Mouse (Mus musculus) R1 (cell line): Measurements from ENCODE around the gene Arl2.
A peak's percentile ranks its signal among the peaks of the same experiment; 100 is the strongest.

Experiments used
- DNase-seq: peaks from one replicate; pipeline ENCODE4 v3.0.0-alpha.2; 2018; ENCODE audit warnings: low read depth, low spot score

The Arl2 gene

GRCm38 (mm10) chr19:6126789-6127580 lies 14.4 kb downstream of the Arl2 start:
- DNase-seq = no peak

- peak; percentile 87 for DNase-seq
These were observed 15.1 kb downstream of the Arl2 start for GRCm38 (mm10) chr19:6126289-6126688.

- no peak for DNase-seq
These were observed 16.4 kb downstream of the Arl2 start for GRCm38 (mm10) chr19:6124898-6125297.

- DNase-seq = no peak
These were observed 18.0 kb downstream of the Arl2 start for GRCm38 (mm10) chr19:6123330-6123729.

GRCm38 (mm10) chr19:6121761-6122160 lies 19.6 kb downstream of the Arl2 start:
- DNase-seq = peak; percentile 58

- DNase-seq = no peak
These were observed 22.6 kb downstream of the Arl2 start for GRCm38 (mm10) chr19:6118677-6119185.

GRCm38 (mm10) chr19:6117986-6118676 lies 23.2 kb downstream of the Arl2 start, which contains the start of gene Sac3d1:
TSS of gene Sac3d1 (minus strand) at chr19:6118650.
- peak; percentile 97 for DNase-seq

GRCm38 (mm10) chr19:6117346-6117985 lies 23.9 kb downstream of the Arl2 start:
- peak; percentile 20 for DNase-seq

GRCm38 (mm10) chr19:6116113-6116850 lies 25.1 kb downstream of the Arl2 start:
- DNase-seq = no peak

GRCm38 (mm10) chr19:6113116-6113515 lies 28.2 kb downstream of the Arl2 start:
- no peak for DNase-seq

GRCm38 (mm10) chr19:6105586-6105985 lies 35.8 kb downstream of the Arl2 start, which contains the start of gene Naaladl1:
TSS of gene Naaladl1 (plus strand) at chr19:6105782.
- no peak for DNase-seq

GRCm38 (mm10) chr19:6104476-6104875 lies 36.9 kb downstream of the Arl2 start:
- DNase-seq = no peak

- DNase-seq = no peak
These were observed 39.0 kb downstream of the Arl2 start for GRCm38 (mm10) chr19:6102169-6102853.

GRCm38 (mm10) chr19:6101186-6101585 lies 40.2 kb downstream of the Arl2 start:
- DNase-seq = no peak

- no peak for DNase-seq
These were observed 43.5 kb downstream of the Arl2 start for GRCm38 (mm10) chr19:6097847-6098246.

- no peak for DNase-seq
These were observed 47.2 kb downstream of the Arl2 start, which contains the start of gene AC131692.1 for GRCm38 (mm10) chr19:6094119-6094518. TSS of gene AC131692.1 (plus strand) at chr19:6094419.

GRCm38 (mm10) chr19:6088841-6089240 lies 52.5 kb downstream of the Arl2 start:
- peak; percentile 53 for DNase-seq

GRCm38 (mm10) chr19:6085417-6085879 lies 55.9 kb downstream of the Arl2 start:
- DNase-seq = peak; percentile 99

- DNase-seq = peak; percentile 99
These were observed 56.7 kb downstream of the Arl2 start, which contains the start of the genes Zfpl1 and Cdca5 for GRCm38 (mm10) chr19:6084478-6085248. TSS of gene Zfpl1 (minus strand) at chr19:6084956. TSS of gene Cdca5 (plus strand) at chr19:6084983.
